Mouse (Mus musculus) embryonic facial prominence, embryonic 11.5 days (tissue): ENCODE measurements around the gene Prr30. TPM values are rescaled to one million over a fixed set of nuclear protein-coding genes. Genes with fewer than 3 reads are reported as not detected.
"Not testable (repeated sequence)": the region's sequence is repeated elsewhere in the genome, so short reads cannot be mapped to it uniquely, and the experiment has no call there.

Experiments used
- ATAC-seq: fragments of 200-750 bp; cut with Nextera tagmentation; replicated peaks from 2 replicates; pipeline ENCODE4 v1.8.0; 2017; ENCODE audit warnings: low read depth; ENCODE audit not compliant: insufficient number of reproducible peaks, low FRiP score, low TSS enrichment
- DNase-seq: peaks from one replicate; pipeline ENCODE4 v3.0.0-alpha.2; 2015; ENCODE audit warnings: low spot score
- H3K27ac ChIP-seq: fragments of 300-500 bp; sonication (generic); replicated peaks from 2 replicates; pipeline ENCODE4 v1.5.1; 2014; ENCODE audit warnings: mild to moderate bottlenecking, low read depth, low read length, control low read depth
- H3K27me3 ChIP-seq: fragments of 300-500 bp; sonication (generic); 2 replicates; pipeline ENCODE4 v1.6.1; 2014; ENCODE audit warnings: mild to moderate bottlenecking, low read length, moderate library complexity, mixed read lengths; ENCODE audit not compliant: control insufficient read depth, insufficient read depth
- H3K36me3 ChIP-seq: fragments of 300-500 bp; sonication (generic); replicated peaks from 2 replicates; pipeline ENCODE4 v1.6.1; 2014; ENCODE audit warnings: low read depth, mild to moderate bottlenecking, low read length, moderate library complexity, mixed read lengths; ENCODE audit not compliant: control insufficient read depth, insufficient read depth
- H3K4me1 ChIP-seq: fragments of 300-500 bp; sonication (generic); 2 replicates; pipeline ENCODE4 v1.6.1; 2014; ENCODE audit warnings: low read length, mixed read lengths; ENCODE audit not compliant: control insufficient read depth, insufficient read depth
- H3K4me2 ChIP-seq: fragments of 300-500 bp; sonication (generic); 2 replicates; pipeline ENCODE4 v1.6.1; 2014; ENCODE audit warnings: low read depth, mild to moderate bottlenecking, control low read depth, low read length, moderate library complexity
- H3K4me3 ChIP-seq: fragments of 300-500 bp; sonication (generic); 2 replicates; pipeline ENCODE4 v1.5.1; 2014; ENCODE audit warnings: low read depth, low read length, control low read depth
- H3K9ac ChIP-seq: fragments of 300-500 bp; sonication (generic); replicated peaks from 2 replicates; pipeline ENCODE4 v1.6.1; 2014; ENCODE audit warnings: mild to moderate bottlenecking, control low read depth, low read length
- H3K9me3 ChIP-seq: fragments of 300-500 bp; sonication (generic); replicated peaks from 2 replicates; pipeline ENCODE4 v1.6.1; 2016; ENCODE audit warnings: mild to moderate bottlenecking, low read length, inconsistent platforms, mixed read lengths; ENCODE audit not compliant: control insufficient read depth
- WGBS: fragments of 180-500 bp; shearing (Covaris S2); extraction: QIAGEN DNeasy Blood & Tissue Kit; methylation state at CpG from one replicate; pipeline ENCODE4 v1.1.7; 2014; 5-methylcytosine and 5-hydroxymethylcytosine counted together
- polyA plus RNA-seq: library from polyadenylated mRNA; unstranded; fragments of >200 nt; fragmentation: Nextera tagmentation; extraction: Ambion mirVana; gene quantifications from 2 replicates; pipeline ENCODE4 v1.2.1, GENCODE M21; 2014

Gene Prr30
- not detected in 2 replicates for polyA plus RNA-seq

GRCm38 (mm10) chr14:101200230-101200629 lies at the start of gene Prr30:
Prr30 (minus strand) TSS chr14:101200330.
- no peak within 1 kb of the TSS for H3K27ac ChIP-seq
- ATAC-seq, result no peak

GRCm38 (mm10) chr14:101246793-101247192 lies 46.7 kb upstream of the Prr30 start:
- Histone ChIP-seq H3K4me3 (no peak overlapping the region), H3K27me3 (no peaks in the 10 kb centered on the region), H3K36me3 (no peaks in the 10 kb centered on the region), H3K4me1 (no peaks in the 10 kb centered on the region), H3K27ac (no peak overlapping the region), H3K9me3 (no peaks in the 10 kb centered on the region), H3K4me2 (no peak overlapping the region), H3K9ac (no peak overlapping the region)
- DNase-seq, result no peak
- 80% methylated on average over 3 of the region's 3 CpGs for WGBS
- ATAC-seq, result no peak

More at GRCm38 (mm10) chr14:101200230-101200629, at the start of gene Prr30:
- Histone ChIP-seq H3K4me2 (no peak within 1 kb of the TSS), H3K36me3 (no peaks in the 10 kb centered on the region), H3K9me3 (no peaks in the 10 kb centered on the region), H3K9ac (no peak within 1 kb of the TSS), H3K27me3 (no peaks in the 10 kb centered on the region), H3K4me1 (no peaks in the 10 kb centered on the region), H3K4me3 (no peak within 1 kb of the TSS)
- DNase-seq, result no peak
- 83% methylated on average over 4 of the region's 4 CpGs for WGBS

- no peak overlapping the region for H3K4me2 ChIP-seq
- no peaks in the 10 kb centered on the region for H3K36me3 ChIP-seq
- H3K9ac ChIP-seq, result no peak overlapping the region
- 51% methylated on average over 7 of the region's 7 CpGs for WGBS
- no peaks in the 10 kb centered on the region for H3K4me1 ChIP-seq
- H3K27ac ChIP-seq, result no peak overlapping the region
- H3K9me3 ChIP-seq, result no peaks in the 10 kb centered on the region
- H3K4me3 ChIP-seq, result no peak overlapping the region
- DNase-seq (no peak), ATAC-seq (no peak)
- H3K27me3 ChIP-seq, result no peaks in the 10 kb centered on the region
Observed at GRCm38 (mm10) chr14:101245706-101246105, 45.6 kb upstream of the Prr30 start.

GRCm38 (mm10) chr14:101244441-101244840 lies 44.3 kb upstream of the Prr30 start:
- not testable (repeated sequence) for H3K27me3 ChIP-seq, H3K4me1 ChIP-seq, H3K4me3 ChIP-seq, DNase-seq, H3K4me2 ChIP-seq, H3K27ac ChIP-seq, ATAC-seq, H3K36me3 ChIP-seq, H3K9me3 ChIP-seq, H3K9ac ChIP-seq
- WGBS, result 80% methylated on average over 3 of the region's 3 CpGs

- no peak for ATAC-seq
- Histone ChIP-seq H3K4me2 (no peak overlapping the region), H3K4me3 (no peak overlapping the region), H3K9ac (no peak overlapping the region), H3K9me3 (no peaks in the 10 kb centered on the region), H3K4me1 (no peaks in the 10 kb centered on the region), H3K36me3 (no peaks in the 10 kb centered on the region), H3K27ac (no peak overlapping the region), H3K27me3 (no peaks in the 10 kb centered on the region)
- 94% methylated on average over 1 of the region's 1 CpGs for WGBS
- DNase-seq, result no peak
Observed at GRCm38 (mm10) chr14:101237965-101238364, 37.8 kb upstream of the Prr30 start.

- no peak for ATAC-seq
- H3K9me3 ChIP-seq, result no peaks in the 10 kb centered on the region
- H3K4me3 ChIP-seq, result no peak overlapping the region
- no peaks in the 10 kb centered on the region for H3K27me3 ChIP-seq
- H3K9ac ChIP-seq, result no peak overlapping the region
- no peak for DNase-seq
- 67% methylated on average over 4 of the region's 4 CpGs for WGBS
- no peaks in the 10 kb centered on the region for H3K36me3 ChIP-seq
- no peaks in the 10 kb centered on the region for H3K4me1 ChIP-seq
- H3K4me2 ChIP-seq, result no peak overlapping the region
- H3K27ac ChIP-seq, result no peak overlapping the region
Observed at GRCm38 (mm10) chr14:101229068-101229467, 28.9 kb upstream of the Prr30 start.

- no peaks in the 10 kb centered on the region for H3K4me1 ChIP-seq
- H3K36me3 ChIP-seq, result no peaks in the 10 kb centered on the region
- no peak overlapping the region for H3K4me2 ChIP-seq
- ATAC-seq (no peak), DNase-seq (no peak)
- WGBS, result 73% methylated on average over 8 of the region's 8 CpGs
- no peaks in the 10 kb centered on the region for H3K9me3 ChIP-seq
- H3K9ac ChIP-seq, result no peak overlapping the region
- H3K27me3 ChIP-seq, result no peaks in the 10 kb centered on the region
- no peak overlapping the region for H3K27ac ChIP-seq
- no peak overlapping the region for H3K4me3 ChIP-seq
Observed at GRCm38 (mm10) chr14:101222319-101222718, 22.2 kb upstream of the Prr30 start.

- WGBS, result 92% methylated on average over 4 of the region's 4 CpGs
- Histone ChIP-seq H3K9ac (no peak overlapping the region), H3K4me3 (no peak overlapping the region), H3K9me3 (no peaks in the 10 kb centered on the region), H3K4me2 (no peak overlapping the region), H3K4me1 (no peaks in the 10 kb centered on the region), H3K27ac (no peak overlapping the region), H3K27me3 (no peaks in the 10 kb centered on the region), H3K36me3 (no peaks in the 10 kb centered on the region)
- DNase-seq, result no peak
- ATAC-seq, result no peak
Observed at GRCm38 (mm10) chr14:101172258-101172657, 27.9 kb downstream of the Prr30 start.
